Mouse (Mus musculus) spleen, adult 2 months (tissue): ENCODE data around the gene Gm20388.

Experiments used
- CTCF ChIP-seq: fragments of 200-500 bp; IDR thresholded peaks from 2 replicates; pipeline ENCODE4 v1.5.1; 2011; ENCODE audit warnings: mild to moderate bottlenecking, inconsistent platforms; ENCODE audit not compliant: insufficient read depth, insufficient read length, insufficient replicate concordance; ENCODE audit errors: extremely low read depth
- POLR2A ChIP-seq: fragments of 200-500 bp; IDR thresholded peaks from 2 replicates; pipeline ENCODE4 v1.6.1; 2011; ENCODE audit warnings: low read depth, low read length, inconsistent platforms

GRCm38 (mm10) chr8:120176605-120177004 is 266.0 kb downstream of the Gm20388 start:
- no peak for TF ChIP-seq CTCF
- no peak for TF ChIP-seq POLR2A
